ENCODE assay signal across 28 mouse cellular contexts in the genomic region with DNA sequence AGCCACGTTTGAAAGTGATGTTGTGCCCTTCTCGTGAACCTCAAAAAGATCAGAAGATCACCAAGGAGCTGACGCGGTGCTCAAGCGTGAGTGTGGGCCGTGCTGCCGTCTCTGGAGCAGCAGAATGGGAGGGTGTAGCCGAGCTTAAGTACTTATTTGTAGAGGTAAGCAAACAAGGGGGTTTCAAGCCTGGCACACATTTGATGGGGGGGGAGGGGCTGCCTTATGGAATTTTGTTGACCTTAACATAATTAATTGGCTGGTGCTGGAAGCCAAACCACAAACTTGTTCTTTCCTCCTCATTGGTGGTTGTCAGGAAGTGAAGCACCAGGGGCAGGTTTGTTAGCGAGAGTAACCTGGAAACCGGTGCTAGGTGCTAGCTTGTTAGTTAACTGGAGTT. TPM values are rescaled to one million over a fixed set of nuclear protein-coding genes. Genes with fewer than 3 reads are reported as not detected.
DNase-seq lines count a peak whose midpoint lies in the region; ATAC-seq and TF ChIP-seq lines count a peak whose summit lies in the region.
"Had no signal": no experiment of that assay in that cellular context is flagged by ENCODE, and none has a peak within 500 bp of the region (broad histone marks: within the 10 kb centered on the region; RNA-seq: fewer than 3 reads in every experiment).

No protein-coding gene starts in this region.

- H3K4me2 ChIP-seq in lung, embryonic 16.5 days (ENCODE audit: low read depth, low read length), result no peak overlapping the region
- H3K4me2 ChIP-seq in stomach, embryonic 15.5 days, result no peak overlapping the region
- no peak overlapping the region for H3K4me2 ChIP-seq in intestine, embryonic 15.5 days (replicated peaks)
- no peak overlapping the region for H3K4me2 ChIP-seq in midbrain, embryonic 11.5 days
- H3K4me2 ChIP-seq: embryonic facial prominence, embryonic 12.5 days; embryonic facial prominence, embryonic 15.5 days; heart, embryonic 11.5 days; hindbrain, embryonic 13.5 days had no signal

- no peak for TF ChIP-seq POLR2A in lung, adult 2 months (IDR thresholded peaks at IDR 0.05; ENCODE audit: borderline replicate concordance, extremely low read depth, low read depth, low read length)

- WGBS in lung, adult 2 months, result 77% methylated on average over 10 of the region's 10 CpGs
- WGBS in lung, embryonic 16.5 days, result 60% methylated on average over 10 of the region's 10 CpGs
- WGBS in stomach, embryonic 15.5 days, result 60% methylated on average over 10 of the region's 10 CpGs
- 71% methylated on average over 10 of the region's 10 CpGs for WGBS in intestine, embryonic 15.5 days
- WGBS in midbrain, embryonic 11.5 days, result 90% methylated on average over 10 of the region's 10 CpGs

- H3K27ac ChIP-seq in lung, embryonic 16.5 days (ENCODE audit: low read length), result peak overlapping the region; percentile 40; the same call in 1 of the 2 replicates
- H3K27ac ChIP-seq in stomach, embryonic 15.5 days, result 0 out of 2 replicates have a peak overlapping the region, but pooled peaks have one; percentile 36
- H3K27ac ChIP-seq in intestine, embryonic 15.5 days, result no peak overlapping the region
- H3K27ac ChIP-seq in midbrain, embryonic 11.5 days (ENCODE audit: low read depth, low read length), result no peak overlapping the region
- H3K27ac ChIP-seq: embryonic facial prominence, embryonic 12.5 days; embryonic facial prominence, embryonic 15.5 days; gastrocnemius, adult 2 months; hindbrain, embryonic 10.5 days; hindbrain, embryonic 13.5 days had no signal

- no peak overlapping the region for H3K4me3 ChIP-seq in lung, adult 2 months (replicated peaks; ENCODE audit: extremely low read depth, low read depth, low read length)
- no peak overlapping the region for H3K4me3 ChIP-seq in lung, embryonic 16.5 days (ENCODE audit: low read length)
- H3K4me3 ChIP-seq in stomach, embryonic 15.5 days (replicated peaks), result no peak overlapping the region
- H3K4me3 ChIP-seq in intestine, embryonic 15.5 days (replicated peaks), result no peak overlapping the region
- no peak overlapping the region for H3K4me3 ChIP-seq in midbrain, embryonic 11.5 days (ENCODE audit: low read depth, low read length)
- H3K4me3 ChIP-seq: embryonic facial prominence, embryonic 12.5 days; embryonic facial prominence, embryonic 15.5 days; gastrocnemius, adult 2 months; hindbrain, embryonic 10.5 days; hindbrain, embryonic 13.5 days had no signal

- no peak overlapping the region for H3K9ac ChIP-seq in lung, embryonic 16.5 days (ENCODE audit: low read length)
- H3K9ac ChIP-seq in stomach, embryonic 15.5 days, result no peak overlapping the region
- no peak overlapping the region for H3K9ac ChIP-seq in intestine, embryonic 15.5 days
- no peak overlapping the region for H3K9ac ChIP-seq in midbrain, embryonic 11.5 days (ENCODE audit: low read length)
- H3K9ac ChIP-seq: embryonic facial prominence, embryonic 12.5 days; embryonic facial prominence, embryonic 15.5 days; forebrain, postnatal 0 days; hindbrain, embryonic 13.5 days had no signal

- peak; percentile 86 for ATAC-seq in lung, embryonic 16.5 days (ENCODE audit: low read depth)
- peak; percentile 67; the same call in 1 of the 2 replicates for ATAC-seq in stomach, embryonic 15.5 days (ENCODE audit: insufficient read depth, low FRiP score, low read depth)
- ATAC-seq in intestine, embryonic 15.5 days, result no peak
- no peak for ATAC-seq in midbrain, embryonic 11.5 days (ENCODE audit: low FRiP score)
- ATAC-seq: forebrain, embryonic 14.5 days; forebrain, postnatal 0 days; Patski had no signal

- peak; percentile 38 to 61 for DNase-seq in lung, adult 18-20 months
- DNase-seq in lung, adult 2 months, result no peak
- DNase-seq in lung, postnatal 14 days, result peak; percentile 7
- DNase-seq in midbrain, embryonic 11.5 days (ENCODE audit: low spot score, missing footprints), result no peak
- DNase-seq in right cerebral cortex, adult 18-20 months, result no peak
- DNase-seq: adrenal gland, postnatal 10 days; adrenal gland, postnatal 36 days; B cell, adult 2 months; cerebellum, adult 18-20 months; cerebellum, adult 9-10 months; cerebellum, postnatal 14 days; forebrain, postnatal 0 days; gastrocnemius, adult 2 months; gastrocnemius, postnatal 14 days; heart, adult 11 months; heart, postnatal 36 days had no signal

- H3K9me3 ChIP-seq in lung, embryonic 16.5 days (ENCODE audit: control insufficient read depth, low read length), result no peaks in the 10 kb centered on the region
- H3K9me3 ChIP-seq in stomach, embryonic 15.5 days, result no peaks in the 10 kb centered on the region
- H3K9me3 ChIP-seq in intestine, embryonic 15.5 days, result no peaks in the 10 kb centered on the region
- H3K9me3 ChIP-seq in midbrain, embryonic 11.5 days (ENCODE audit: control insufficient read depth, low read length), result no peaks in the 10 kb centered on the region
- H3K9me3 ChIP-seq: embryonic facial prominence, embryonic 12.5 days; embryonic facial prominence, embryonic 15.5 days; G1E; hindbrain, embryonic 13.5 days had no signal

- H3K36me3 ChIP-seq in lung, embryonic 16.5 days (ENCODE audit: control insufficient read depth, insufficient read depth, low read length), result peaks cover 12% of the 10 kb centered on the region
- H3K36me3 ChIP-seq in stomach, embryonic 15.5 days, result peaks cover 26% of the 10 kb centered on the region
- H3K36me3 ChIP-seq in intestine, embryonic 15.5 days, result peaks cover 10% of the 10 kb centered on the region
- no peaks in the 10 kb centered on the region for H3K36me3 ChIP-seq in midbrain, embryonic 11.5 days (ENCODE audit: control insufficient read depth, insufficient read depth, low read length)

- no peak for TF ChIP-seq CTCF in lung, adult 2 months (IDR thresholded peaks at IDR 0.05; ENCODE audit: insufficient read depth, low read length)

- H3K4me1 ChIP-seq in lung, adult 2 months (ENCODE audit: control insufficient read depth, insufficient read depth, low read length), result no peaks in the 10 kb centered on the region
- H3K4me1 ChIP-seq in lung, embryonic 16.5 days (replicated peaks; ENCODE audit: control insufficient read depth, insufficient read depth, low read length), result peaks cover 5% of the 10 kb centered on the region; the same call in 1 of the 2 replicates
- H3K4me1 ChIP-seq in stomach, embryonic 15.5 days, result no peaks in the 10 kb centered on the region
- H3K4me1 ChIP-seq in intestine, embryonic 15.5 days (replicated peaks), result no peaks in the 10 kb centered on the region
- H3K4me1 ChIP-seq in midbrain, embryonic 11.5 days (ENCODE audit: control insufficient read depth, insufficient read depth, low read length), result no peaks in the 10 kb centered on the region
- H3K4me1 ChIP-seq: embryonic facial prominence, embryonic 12.5 days; embryonic facial prominence, embryonic 15.5 days; hindbrain, embryonic 10.5 days; hindbrain, embryonic 13.5 days had no signal

- no peaks in the 10 kb centered on the region for H3K27me3 ChIP-seq in lung, embryonic 16.5 days (ENCODE audit: control insufficient read depth, insufficient read depth, low read depth, low read length)
- no peaks in the 10 kb centered on the region for H3K27me3 ChIP-seq in stomach, embryonic 15.5 days (replicated peaks)
- H3K27me3 ChIP-seq in intestine, embryonic 15.5 days (replicated peaks), result no peaks in the 10 kb centered on the region
- no peaks in the 10 kb centered on the region for H3K27me3 ChIP-seq in midbrain, embryonic 11.5 days (ENCODE audit: control insufficient read depth, insufficient read depth, low read length)
- H3K27me3 ChIP-seq: CH12.LX; embryonic facial prominence, embryonic 12.5 days; embryonic facial prominence, embryonic 15.5 days; hindbrain, embryonic 13.5 days; Patski had no signal

RNA-seq across cellular contexts. Expression of gene Gm26558, which starts 33.8 kb away (rescaled TPM):
- 0.47 and 1.2 TPM in 2 replicates for polyA plus RNA-seq in lung, adult 2 months (2012; rRNA removed)
- 3.3 TPM in 2 replicates for polyA plus RNA-seq in lung, embryonic 16.5 days (2015; fragmentation: Nextera tagmentation; extraction: Ambion mirVana)
- 4.5 and 4.6 TPM in 2 replicates for polyA plus RNA-seq in stomach, embryonic 15.5 days (2015; fragmentation: Nextera tagmentation; extraction: Ambion mirVana)
- 3.7 and 4.1 TPM in 2 replicates for polyA plus RNA-seq in intestine, embryonic 15.5 days (2015; fragmentation: Nextera tagmentation; extraction: Ambion mirVana)
- polyA plus RNA-seq in midbrain, embryonic 11.5 days (2014; fragmentation: Nextera tagmentation; extraction: Ambion mirVana), result 2.7 and 4.1 TPM in 2 replicates

RNA-seq across cellular contexts. Expression of gene Gorasp2, which starts 34.3 kb away (rescaled TPM):
- 93.3 and 95.5 TPM in 2 replicates for polyA plus RNA-seq in lung, adult 2 months (2012; rRNA removed)
- 160 and 169 TPM in 2 replicates for polyA plus RNA-seq in lung, embryonic 16.5 days (2015; fragmentation: Nextera tagmentation; extraction: Ambion mirVana)
- 166 and 189 TPM in 2 replicates for polyA plus RNA-seq in stomach, embryonic 15.5 days (2015; fragmentation: Nextera tagmentation; extraction: Ambion mirVana)
- 163 and 172 TPM in 2 replicates for polyA plus RNA-seq in intestine, embryonic 15.5 days (2015; fragmentation: Nextera tagmentation; extraction: Ambion mirVana)
- polyA plus RNA-seq in midbrain, embryonic 11.5 days (2014; fragmentation: Nextera tagmentation; extraction: Ambion mirVana), result 142 and 151 TPM in 2 replicates

Comparison
In these comparisons a context has a peak if more than half of its experiments do, and no peak if none do; other contexts are left out.
1. DNase-seq: peak in lung, adult 18-20 months (2 of 2) and lung, postnatal 14 days (single experiment); none in lung, adult 2 months (single experiment), midbrain, embryonic 11.5 days (single experiment) and right cerebral cortex, adult 18-20 months (single experiment).
2. ATAC-seq: peak in lung, embryonic 16.5 days (single experiment) and stomach, embryonic 15.5 days (single experiment); none in intestine, embryonic 15.5 days (single experiment) and midbrain, embryonic 11.5 days (single experiment).
3. H3K27ac ChIP-seq: peak in lung, embryonic 16.5 days (single experiment) and stomach, embryonic 15.5 days (single experiment); none in intestine, embryonic 15.5 days (single experiment) and midbrain, embryonic 11.5 days (single experiment).